Mouse (Mus musculus): Measurements from ENCODE around the gene Gm4884. TPM values are rescaled to one million over a fixed set of nuclear protein-coding genes. Genes with fewer than 3 reads are reported as not detected.

Gm4884 gene
- not detected in 2 replicates for polyA plus RNA-seq (2015; fragmentation: Nextera tagmentation; extraction: Ambion mirVana)

DNA sequence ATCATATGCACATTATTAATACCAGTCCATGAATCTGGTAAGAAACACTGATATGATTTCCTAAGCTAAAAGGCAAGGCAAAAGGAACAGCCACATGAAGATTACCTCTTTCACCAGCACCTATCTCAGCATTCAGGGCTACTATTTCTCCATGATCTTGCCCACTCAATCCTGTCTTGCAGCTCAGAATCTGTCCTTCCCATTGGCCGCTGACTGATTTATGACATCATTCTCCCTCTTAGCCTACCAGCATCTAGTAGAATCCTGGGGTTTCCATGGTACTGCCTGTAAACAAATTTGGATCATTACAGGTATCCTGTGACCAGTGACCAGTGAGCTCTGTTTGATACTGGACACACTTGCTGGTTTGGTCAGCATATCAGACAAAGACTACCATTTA is at the start of gene Gm4884:
TSS of gene Gm4884 (plus strand) at position 301 of the 400 bp plus-strand sequence.

GRCm38 (mm10) chr7:40987243-40987642 is 45.3 kb upstream of the Gm4884 start, which contains the start of gene 4930433I11Rik:
TSS of gene 4930433I11Rik (plus strand) at chr7:40987543.

Other genes starting within 250 kb of the Gm4884 start
- 37.5 and 40.8 TPM in 2 replicates for gene Vstm2b, start 134.4 kb upstream of the Gm4884 start, polyA plus RNA-seq (2015; fragmentation: Nextera tagmentation; extraction: Ambion mirVana)
- not detected in 2 replicates for gene 4930433I11Rik, start 45.2 kb upstream of the Gm4884 start, polyA plus RNA-seq (2015; fragmentation: Nextera tagmentation; extraction: Ambion mirVana)
- not detected in 2 replicates for gene Gm5592, start 121.1 kb downstream of the Gm4884 start, polyA plus RNA-seq (2015; fragmentation: Nextera tagmentation; extraction: Ambion mirVana)